Mouse (Mus musculus) ovary, postnatal 14 days (tissue): Measurements from ENCODE around the gene Acvr1b.

ENCODE experiments used
- DNase-seq: peaks from one replicate; pipeline ENCODE4 v3.0.0; 2022; ENCODE audit warnings: low spot score

Acvr1b gene

GRCm38 (mm10) chr15:101251930-101252329 lies 78.1 kb downstream of the Acvr1b start:
- DNase-seq: no peak

DNA sequence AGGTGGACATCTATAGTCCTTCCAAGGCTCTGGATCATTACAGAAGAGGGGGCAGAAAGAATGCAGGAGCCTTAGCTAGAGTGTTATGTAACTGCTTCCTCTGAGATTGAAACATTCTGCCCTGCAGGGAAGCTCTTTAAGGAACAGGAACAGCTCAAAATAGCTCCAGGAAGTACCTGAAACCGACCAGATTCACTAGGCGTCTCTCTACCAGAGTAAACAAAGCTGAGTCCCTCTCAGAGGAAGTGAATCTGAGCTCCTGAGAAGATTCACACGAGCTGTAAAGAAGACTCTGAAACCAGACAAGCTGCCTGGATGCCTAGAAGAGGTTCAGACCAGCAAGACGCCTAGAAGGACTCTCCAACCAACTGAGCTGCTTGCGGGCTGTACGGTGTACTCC lies 78.7 kb downstream of the Acvr1b start:
- no peak for DNase-seq

DNA sequence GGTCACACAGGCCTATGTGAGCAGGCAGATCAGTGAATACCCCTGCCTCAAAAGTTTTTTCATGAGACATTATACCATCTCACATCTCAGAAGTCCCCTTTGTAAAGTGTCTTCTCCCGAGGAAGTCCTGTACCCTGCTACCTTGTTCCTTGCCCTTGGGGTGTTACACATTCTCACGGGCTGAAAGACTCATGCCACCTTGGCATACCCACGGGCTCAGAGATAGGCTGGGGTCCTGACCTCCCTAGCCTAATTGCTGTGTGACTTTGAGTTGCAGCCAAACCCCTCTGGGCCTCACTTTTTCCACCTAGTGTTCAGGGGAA lies 79.7 kb downstream of the Acvr1b start:
- no peak for DNase-seq

DNA sequence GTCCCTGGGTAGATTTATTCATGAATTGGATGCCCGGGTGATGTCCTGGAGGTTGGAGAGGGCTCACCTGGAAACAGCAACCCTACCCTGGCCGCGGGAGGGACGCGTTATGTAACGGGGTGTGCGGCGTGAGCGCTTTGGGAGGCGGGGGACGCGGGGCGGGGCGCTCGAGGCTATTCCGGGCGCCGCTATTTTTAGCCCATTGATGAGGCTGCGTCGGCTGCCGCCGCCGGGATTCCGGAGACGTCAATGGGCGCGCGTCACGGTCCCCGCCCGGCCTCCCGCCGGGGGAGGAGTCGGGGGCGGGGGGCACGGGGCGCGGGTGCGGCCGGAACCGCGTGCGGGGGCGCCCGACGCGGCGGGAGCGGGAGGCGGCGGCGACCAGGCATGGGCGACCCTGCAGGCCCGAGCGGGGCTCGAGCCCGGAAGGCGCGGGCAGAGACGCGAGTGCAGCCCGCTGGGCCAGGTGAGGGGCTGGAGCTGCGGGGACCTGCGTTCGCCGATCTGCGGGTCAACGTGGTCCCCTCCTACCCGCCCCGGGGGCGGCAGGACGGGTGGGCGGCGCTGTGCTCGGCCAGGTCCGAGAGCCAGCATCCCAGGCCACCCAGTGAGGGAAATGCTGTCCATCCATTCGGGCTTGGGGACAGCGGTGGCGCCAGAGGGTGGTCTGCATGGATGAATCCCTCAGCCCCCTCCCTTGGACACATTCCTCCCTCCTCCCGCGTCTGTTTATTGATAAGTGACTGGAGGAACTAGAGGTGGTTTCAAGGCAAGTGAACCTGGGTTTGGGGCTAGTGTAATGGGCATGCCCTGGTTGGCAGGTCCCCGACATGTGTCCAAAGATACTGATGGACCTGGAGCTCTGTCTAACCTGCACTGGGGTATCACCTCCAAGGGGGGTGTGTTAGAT lies 80.3 kb downstream of the Acvr1b start, which contains the start of gene Nr4a1:
Nr4a1 (plus strand) TSS at position 384 of the 910 bp plus-strand sequence.
- no peak for DNase-seq

DNA sequence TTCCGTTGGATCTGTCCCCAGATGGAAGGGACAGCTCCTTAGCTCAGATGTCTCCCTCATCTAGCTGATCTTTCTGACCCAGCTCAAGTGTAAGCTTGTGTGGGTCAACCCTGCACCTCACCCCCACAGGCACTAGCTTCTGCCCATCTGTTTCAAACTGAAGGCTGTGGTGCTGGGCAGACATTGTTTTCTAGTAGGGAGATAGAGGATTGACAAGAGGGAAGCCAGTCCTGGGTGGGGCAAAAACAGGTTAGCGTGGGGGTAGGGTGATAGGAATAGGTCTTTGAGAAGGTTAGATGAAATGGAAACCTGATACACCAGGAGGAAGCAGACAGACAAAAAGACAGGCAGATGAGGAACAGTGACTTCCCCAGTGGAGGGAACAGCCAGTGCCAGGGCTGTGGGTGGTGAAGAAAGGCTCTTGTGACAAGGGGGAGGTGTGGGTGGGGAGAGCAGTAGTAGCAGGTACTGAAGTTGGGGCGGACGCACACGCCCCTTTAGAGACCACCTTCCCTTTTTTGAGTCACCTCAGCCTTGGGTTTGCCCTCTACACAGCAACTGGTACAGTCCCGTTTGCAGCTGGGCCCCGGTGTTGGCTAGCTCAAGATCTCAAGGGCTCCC lies 82.1 kb downstream of the Acvr1b start:
- DNase-seq: no peak

GRCm38 (mm10) chr15:101256463-101257206 lies 82.8 kb downstream of the Acvr1b start:
- no peak for DNase-seq

GRCm38 (mm10) chr15:101258420-101258819 lies 84.6 kb downstream of the Acvr1b start:
- DNase-seq: no peak

DNA sequence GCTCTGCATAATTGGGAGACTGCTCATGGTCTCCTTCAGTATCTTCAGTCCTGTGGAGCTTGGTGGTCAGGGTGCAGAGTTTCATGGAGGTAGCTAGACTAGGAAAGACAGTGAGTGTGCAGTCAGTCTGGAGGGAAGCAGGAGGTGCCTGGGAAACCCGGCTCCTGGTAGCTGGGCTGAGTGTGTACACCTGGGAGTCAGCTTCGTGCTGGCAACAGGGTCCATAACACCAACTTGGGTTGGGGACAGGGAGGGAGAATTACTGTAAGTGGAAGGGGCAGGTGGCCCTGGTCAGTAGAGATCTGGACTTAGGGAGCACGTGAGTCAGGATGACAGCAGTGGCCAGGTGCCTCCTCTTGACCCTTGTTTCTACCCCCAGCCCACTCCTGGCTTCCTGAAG lies 86.1 kb downstream of the Acvr1b start:
- DNase-seq: no peak

- DNase-seq: no peak
Observed at GRCm38 (mm10) chr15:101260387-101260786, 86.5 kb downstream of the Acvr1b start.

GRCm38 (mm10) chr15:101260874-101261622 lies 87.2 kb downstream of the Acvr1b start:
- no peak for DNase-seq

GRCm38 (mm10) chr15:101262502-101262901 lies 88.6 kb downstream of the Acvr1b start:
- no peak for DNase-seq
